Mouse (Mus musculus): Measurements from ENCODE around the gene Kctd4. TPM values are rescaled to one million over a fixed set of nuclear protein-coding genes. Genes with fewer than 3 reads are reported as not detected.

Gene Kctd4
- polyA plus RNA-seq, 1 experiment = 0.40 TPM

- WGBS = 16% methylated on average over 4 of the region's 4 CpGs
- peaks cover 3% of the 10 kb centered on the region; the same call in 1 of the 2 replicates for H3K4me1 ChIP-seq (replicated peaks; ENCODE audit: control insufficient read depth, insufficient read depth, low read length)
- H3K27me3 ChIP-seq (ENCODE audit: control insufficient read depth, insufficient read depth, low read length) = no peaks in the 10 kb centered on the region
- H3K36me3 ChIP-seq (ENCODE audit: control insufficient read depth, insufficient read depth, low read length) = no peaks in the 10 kb centered on the region
- DNase-seq = peak; percentile 3
- H3K4me3 ChIP-seq (ENCODE audit: control insufficient read depth, insufficient read depth, low read length) = no peak overlapping the region
- TF ChIP-seq POLR2A (IDR thresholded peaks at IDR 0.05; ENCODE audit: control insufficient read depth, extremely low read depth, insufficient read depth, low read length, poor library complexity) = no peak
- no peak for TF ChIP-seq CTCF (IDR thresholded peaks at IDR 0.05; ENCODE audit: borderline replicate concordance, control insufficient read depth, extremely low read depth, insufficient read depth, low read length, poor library complexity)
- H3K27ac ChIP-seq (ENCODE audit: control insufficient read depth, insufficient read depth, low read length) = no peak overlapping the region
These were observed 30.3 kb downstream of the Kctd4 start for GRCm38 (mm10) chr14:75985112-75985511.

DNA sequence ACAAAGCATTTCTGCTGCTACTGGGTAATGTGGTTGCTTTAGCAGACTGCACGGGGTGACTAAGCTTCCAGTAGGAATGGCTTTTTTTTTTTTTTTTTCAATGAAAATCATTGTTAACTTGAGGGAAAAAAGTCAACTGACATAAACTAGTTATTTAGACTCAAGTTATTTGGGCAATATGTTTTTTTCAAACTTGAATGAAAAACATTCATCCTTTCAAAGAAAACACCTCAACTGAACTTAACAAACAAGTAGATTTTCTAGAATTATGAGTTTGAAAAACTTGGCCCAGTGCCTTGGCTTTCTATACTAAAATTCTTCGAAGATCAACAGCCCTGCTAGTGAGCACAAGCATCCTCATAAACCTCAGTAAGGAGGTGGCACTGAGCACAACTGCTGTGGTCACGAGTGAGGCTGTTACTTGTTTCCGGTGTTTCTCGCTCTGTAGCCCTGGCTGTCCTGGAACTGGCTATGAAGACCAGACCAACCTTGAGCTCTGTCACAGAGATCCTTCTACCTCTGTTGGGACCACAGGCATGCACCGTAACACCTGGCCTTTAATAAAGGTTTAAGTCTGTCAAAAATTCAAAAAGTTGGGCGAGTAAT lies 32.2 kb downstream of the Kctd4 start:
- Histone ChIP-seq H3K4me1 (replicated peaks; ENCODE audit: control insufficient read depth, insufficient read depth, low read length) (peaks cover 3% of the 10 kb centered on the region; the same call in 1 of the 2 replicates), H3K27ac (ENCODE audit: control insufficient read depth, insufficient read depth, low read length) (no peak overlapping the region), H3K36me3 (ENCODE audit: control insufficient read depth, insufficient read depth, low read length) (no peaks in the 10 kb centered on the region), H3K27me3 (ENCODE audit: control insufficient read depth, insufficient read depth, low read length) (no peaks in the 10 kb centered on the region), H3K4me3 (ENCODE audit: control insufficient read depth, insufficient read depth, low read length) (no peak overlapping the region)
- 49% methylated on average over 7 of the region's 7 CpGs for WGBS
- TF ChIP-seq POLR2A (IDR thresholded peaks at IDR 0.05; ENCODE audit: control insufficient read depth, extremely low read depth, insufficient read depth, low read length, poor library complexity) = no peak
- TF ChIP-seq CTCF (IDR thresholded peaks at IDR 0.05; ENCODE audit: borderline replicate concordance, control insufficient read depth, extremely low read depth, insufficient read depth, low read length, poor library complexity) = no peak
- no peak for DNase-seq

DNA sequence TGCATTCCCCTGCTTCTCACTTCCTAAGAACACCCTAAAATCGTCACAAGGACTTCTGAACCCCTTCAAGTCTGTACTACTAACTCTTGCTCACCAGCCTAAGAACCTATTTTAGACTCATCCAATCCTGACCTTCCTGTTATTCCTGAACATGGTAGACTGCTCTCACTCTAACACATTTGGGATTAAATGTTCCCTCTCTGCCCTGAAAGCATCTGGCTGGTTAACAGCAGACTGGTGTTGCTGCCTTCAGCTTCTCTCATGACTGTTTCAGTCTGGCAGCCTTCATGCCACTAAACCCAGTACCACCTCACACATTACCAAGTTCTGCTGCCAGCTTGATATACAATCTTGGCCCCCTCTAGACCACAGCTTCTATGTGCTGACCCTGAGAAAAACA lies 34.4 kb downstream of the Kctd4 start:
- TF ChIP-seq POLR2A (IDR thresholded peaks at IDR 0.05; ENCODE audit: control insufficient read depth, extremely low read depth, insufficient read depth, low read length, poor library complexity) = no peak
- TF ChIP-seq CTCF (IDR thresholded peaks at IDR 0.05; ENCODE audit: borderline replicate concordance, control insufficient read depth, extremely low read depth, insufficient read depth, low read length, poor library complexity) = no peak
- no peaks in the 10 kb centered on the region for H3K27me3 ChIP-seq (ENCODE audit: control insufficient read depth, insufficient read depth, low read length)
- no peak overlapping the region for H3K4me3 ChIP-seq (ENCODE audit: control insufficient read depth, insufficient read depth, low read length)
- peaks cover 3% of the 10 kb centered on the region; the same call in 1 of the 2 replicates for H3K4me1 ChIP-seq (replicated peaks; ENCODE audit: control insufficient read depth, insufficient read depth, low read length)
- no peak for DNase-seq
- WGBS = 85% methylated on average over 1 of the region's 1 CpGs
- H3K36me3 ChIP-seq (ENCODE audit: control insufficient read depth, insufficient read depth, low read length) = 0 out of 2 replicates have a peak, but pooled peaks cover 4% of the 10 kb centered on the region
- H3K27ac ChIP-seq (ENCODE audit: control insufficient read depth, insufficient read depth, low read length) = no peak overlapping the region

GRCm38 (mm10) chr14:75990936-75991335 lies 36.1 kb downstream of the Kctd4 start:
- 96% methylated on average over 6 of the region's 6 CpGs for WGBS
- DNase-seq = no peak
- H3K4me3 ChIP-seq (ENCODE audit: control insufficient read depth, insufficient read depth, low read length) = no peak overlapping the region
- H3K27me3 ChIP-seq (ENCODE audit: control insufficient read depth, insufficient read depth, low read length) = no peaks in the 10 kb centered on the region
- H3K36me3 ChIP-seq (ENCODE audit: control insufficient read depth, insufficient read depth, low read length) = 0 out of 2 replicates have a peak, but pooled peaks cover 4% of the 10 kb centered on the region
- H3K4me1 ChIP-seq (replicated peaks; ENCODE audit: control insufficient read depth, insufficient read depth, low read length) = no peaks in the 10 kb centered on the region
- H3K27ac ChIP-seq (ENCODE audit: control insufficient read depth, insufficient read depth, low read length) = no peak overlapping the region
- TF ChIP-seq POLR2A (IDR thresholded peaks at IDR 0.05; ENCODE audit: control insufficient read depth, extremely low read depth, insufficient read depth, low read length, poor library complexity) (no peak), CTCF (IDR thresholded peaks at IDR 0.05; ENCODE audit: borderline replicate concordance, control insufficient read depth, extremely low read depth, insufficient read depth, low read length, poor library complexity) (no peak)

GRCm38 (mm10) chr14:75992371-75992770 lies 37.6 kb downstream of the Kctd4 start:
- 98% methylated on average over 4 of the region's 4 CpGs for WGBS
- H3K4me1 ChIP-seq (replicated peaks; ENCODE audit: control insufficient read depth, insufficient read depth, low read length) = no peaks in the 10 kb centered on the region

DNA sequence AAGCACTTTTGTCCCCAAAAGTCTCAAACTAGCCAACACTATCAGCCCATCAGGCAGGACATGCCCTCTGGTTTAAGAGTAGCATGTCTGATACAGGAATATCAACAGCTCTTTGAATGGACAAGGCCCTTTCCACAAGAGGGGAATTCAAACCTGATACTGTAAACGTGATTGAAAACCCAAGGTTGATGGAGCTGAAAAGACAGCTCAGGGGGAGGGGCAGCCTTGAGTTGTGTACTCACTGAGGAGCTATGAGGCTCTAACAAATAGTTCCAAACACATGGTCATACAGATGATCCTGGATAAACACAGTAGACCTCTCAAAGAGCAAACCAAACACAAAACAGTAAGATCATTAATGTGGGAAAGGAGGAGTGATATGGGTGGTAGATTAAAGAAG lies 43.3 kb downstream of the Kctd4 start:
- H3K27me3 ChIP-seq (ENCODE audit: control insufficient read depth, insufficient read depth, low read length) = no peaks in the 10 kb centered on the region
- WGBS = 81% methylated on average over 1 of the region's 1 CpGs
- DNase-seq = no peak
- no peaks in the 10 kb centered on the region for H3K4me1 ChIP-seq (replicated peaks; ENCODE audit: control insufficient read depth, insufficient read depth, low read length)
- no peak overlapping the region for H3K27ac ChIP-seq (ENCODE audit: control insufficient read depth, insufficient read depth, low read length)
- H3K4me3 ChIP-seq (ENCODE audit: control insufficient read depth, insufficient read depth, low read length) = no peak overlapping the region
- TF ChIP-seq CTCF (IDR thresholded peaks at IDR 0.05; ENCODE audit: borderline replicate concordance, control insufficient read depth, extremely low read depth, insufficient read depth, low read length, poor library complexity) (no peak), POLR2A (IDR thresholded peaks at IDR 0.05; ENCODE audit: control insufficient read depth, extremely low read depth, insufficient read depth, low read length, poor library complexity) (no peak)
- H3K36me3 ChIP-seq (ENCODE audit: control insufficient read depth, insufficient read depth, low read length) = 0 out of 2 replicates have a peak, but pooled peaks cover 3% of the 10 kb centered on the region

More at GRCm38 (mm10) chr14:75992371-75992770, 37.6 kb downstream of the Kctd4 start:
- Histone ChIP-seq H3K27me3 (ENCODE audit: control insufficient read depth, insufficient read depth, low read length) (no peaks in the 10 kb centered on the region), H3K36me3 (ENCODE audit: control insufficient read depth, insufficient read depth, low read length) (0 out of 2 replicates have a peak, but pooled peaks cover 4% of the 10 kb centered on the region), H3K4me3 (ENCODE audit: control insufficient read depth, insufficient read depth, low read length) (no peak overlapping the region), H3K27ac (ENCODE audit: control insufficient read depth, insufficient read depth, low read length) (no peak overlapping the region)
- TF ChIP-seq CTCF (IDR thresholded peaks at IDR 0.05; ENCODE audit: borderline replicate concordance, control insufficient read depth, extremely low read depth, insufficient read depth, low read length, poor library complexity) (no peak), POLR2A (IDR thresholded peaks at IDR 0.05; ENCODE audit: control insufficient read depth, extremely low read depth, insufficient read depth, low read length, poor library complexity) (no peak)
- no peak for DNase-seq

Data from thymus, adult 2 months (tissue).